Mouse (Mus musculus) ovary, adult 18-20 months (tissue): ENCODE data around the gene Ctxn2.

Experiments
- DNase-seq: peaks from one replicate; pipeline ENCODE4 v3.0.0; 2022; ENCODE audit warnings: low spot score, mixed read lengths

The Ctxn2 gene

DNA sequence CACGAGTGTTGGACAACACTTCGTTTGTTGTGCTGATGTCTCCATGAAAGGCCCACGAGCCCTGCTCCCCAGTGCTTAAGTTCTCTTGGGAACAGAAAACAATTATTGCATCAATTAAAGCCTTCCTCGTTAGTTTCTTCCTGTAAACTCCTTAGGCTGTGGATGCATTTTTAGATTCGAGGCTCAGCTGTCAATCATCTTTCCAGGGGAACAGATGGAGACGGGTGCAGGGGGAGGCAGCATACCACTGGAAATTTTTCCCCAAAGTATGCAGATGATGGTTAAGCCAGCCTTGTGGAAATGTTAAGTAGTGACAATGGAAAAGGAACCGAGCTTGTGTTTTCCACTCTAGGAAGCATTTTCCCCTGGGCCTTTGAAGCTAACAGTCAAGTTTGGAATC, 60.3 kb downstream of the Ctxn2 start:
- no peak for DNase-seq
